Mouse (Mus musculus) C2C12 (cell line): ENCODE measurements around the gene Bcl11a.

Experiments used
- CTCF ChIP-seq: IDR thresholded peaks from one replicate; pipeline ENCODE4 v1.5.1; 2011; ENCODE audit not compliant: control insufficient read depth, insufficient read depth, insufficient read length
- FOSL1 ChIP-seq: IDR thresholded peaks from one replicate; pipeline ENCODE4 v1.8.0; 2011; ENCODE audit warnings: mild to moderate bottlenecking, low read length; ENCODE audit not compliant: poor library complexity, insufficient read depth, severe bottlenecking
- MAX ChIP-seq: IDR thresholded peaks from one replicate; pipeline ENCODE4 v1.6.1; 2011; ENCODE audit warnings: mild to moderate bottlenecking, control low read depth
- MYOD1 ChIP-seq: IDR thresholded peaks from one replicate; pipeline ENCODE4 v1.6.1; 2011; ENCODE audit warnings: low read depth; ENCODE audit not compliant: control insufficient read depth, insufficient read length
- MYOG ChIP-seq: IDR thresholded peaks from one replicate; pipeline ENCODE4 v1.6.1; 2011; ENCODE audit not compliant: control insufficient read depth, insufficient read length; ENCODE audit errors: extremely low read depth
- USF1 ChIP-seq: IDR thresholded peaks from one replicate; pipeline ENCODE4 v1.6.1; 2011; ENCODE audit warnings: low read depth, mild to moderate bottlenecking, control low read depth, moderate library complexity

GRCm38 (mm10) chr11:24108974-24109373, 31.1 kb downstream of the Bcl11a start:
- TF ChIP-seq CTCF (no peak), MAX (no peak), MYOG (no peak), FOSL1 (no peak), USF1 (no peak), MYOD1 (no peak)
